ENCODE assay signal across 8 mouse cellular contexts in genomic region chr5:30466315-30466714, GRCm38 (mm10). TPM values are rescaled to one million over a fixed set of nuclear protein-coding genes. Genes with fewer than 3 reads are reported as not detected.
DNase-seq lines count a peak whose midpoint lies in the region; ATAC-seq lines count a peak whose summit lies in the region.
"Had no signal": no experiment of that assay in that cellular context is flagged by ENCODE, and none has a peak within 500 bp of the region (broad histone marks: within the 10 kb centered on the region; RNA-seq: fewer than 3 reads in every experiment).

No protein-coding gene starts in this region.

- ATAC-seq in liver, embryonic 11.5 days (replicated peaks; ENCODE audit: low FRiP score), result no peak
- ATAC-seq in liver, embryonic 12.5 days, result no peak
- 0 out of 2 replicates have a peak, but pooled peaks have one; percentile 6 for ATAC-seq in embryonic facial prominence, embryonic 14.5 days (ENCODE audit: low read depth)
- ATAC-seq in hindbrain, embryonic 15.5 days (ENCODE audit: low FRiP score, low read depth), result 0 out of 2 replicates have a peak, but pooled peaks have one; percentile 32
- no peak for ATAC-seq in neural tube, embryonic 12.5 days (ENCODE audit: low FRiP score, low read depth)

- no peak overlapping the region for H3K4me3 ChIP-seq in liver, embryonic 11.5 days (ENCODE audit: low read depth, low read length)
- H3K4me3 ChIP-seq in liver, embryonic 12.5 days, result no peak overlapping the region
- H3K4me3 ChIP-seq in embryonic facial prominence, embryonic 14.5 days (ENCODE audit: low read depth, low read length), result peak overlapping the region; percentile 4; the same call in 1 of the 2 replicates
- H3K4me3 ChIP-seq in hindbrain, embryonic 15.5 days, result peak overlapping the region; percentile 30
- peak overlapping the region; percentile 7 for H3K4me3 ChIP-seq in neural tube, embryonic 12.5 days

- WGBS in liver, embryonic 11.5 days, result 40% methylated on average over 9 of the region's 9 CpGs
- WGBS in liver, embryonic 12.5 days (ENCODE audit: insufficient replicate concordance), result 44% methylated on average over 9 of the region's 9 CpGs
- WGBS in embryonic facial prominence, embryonic 14.5 days, result 32% methylated on average over 9 of the region's 9 CpGs
- 28% methylated on average over 9 of the region's 9 CpGs for WGBS in hindbrain, embryonic 15.5 days
- WGBS in neural tube, embryonic 12.5 days, result 43% methylated on average over 9 of the region's 9 CpGs

- no peaks in the 10 kb centered on the region for H3K36me3 ChIP-seq in liver, embryonic 11.5 days (ENCODE audit: control insufficient read depth, insufficient read depth, low read length)
- H3K36me3 ChIP-seq in liver, embryonic 12.5 days, result no peaks in the 10 kb centered on the region
- H3K36me3 ChIP-seq in embryonic facial prominence, embryonic 14.5 days (ENCODE audit: control insufficient read depth, insufficient read depth, low read length), result no peaks in the 10 kb centered on the region
- no peaks in the 10 kb centered on the region for H3K36me3 ChIP-seq in hindbrain, embryonic 15.5 days
- H3K36me3 ChIP-seq in neural tube, embryonic 12.5 days, result no peaks in the 10 kb centered on the region

- no peak for DNase-seq in liver, embryonic 11.5 days (ENCODE audit: low spot score)
- peak; percentile 26 for DNase-seq in embryonic facial prominence, embryonic 14.5 days (ENCODE audit: low spot score)
- DNase-seq in gastrocnemius, postnatal 4 days (ENCODE audit: low spot score in 2 of 2), result no peak
- no peak for DNase-seq in cerebellum, adult 9-11 months

- H3K4me1 ChIP-seq in liver, embryonic 11.5 days (replicated peaks; ENCODE audit: control insufficient read depth, insufficient read depth, low read length), result no peaks in the 10 kb centered on the region
- no peaks in the 10 kb centered on the region for H3K4me1 ChIP-seq in liver, embryonic 12.5 days
- H3K4me1 ChIP-seq in embryonic facial prominence, embryonic 14.5 days (ENCODE audit: control insufficient read depth, insufficient read depth, low read length), result peaks cover 19% of the 10 kb centered on the region
- H3K4me1 ChIP-seq in hindbrain, embryonic 15.5 days (replicated peaks), result peaks cover 36% of the 10 kb centered on the region
- peaks cover 19% of the 10 kb centered on the region for H3K4me1 ChIP-seq in neural tube, embryonic 12.5 days

- H3K9me3 ChIP-seq in liver, embryonic 11.5 days (ENCODE audit: control insufficient read depth, low read length), result no peaks in the 10 kb centered on the region
- no peaks in the 10 kb centered on the region for H3K9me3 ChIP-seq in liver, embryonic 12.5 days (replicated peaks)
- no peaks in the 10 kb centered on the region for H3K9me3 ChIP-seq in embryonic facial prominence, embryonic 14.5 days (ENCODE audit: control insufficient read depth, low read length)
- H3K9me3 ChIP-seq in hindbrain, embryonic 15.5 days, result no peaks in the 10 kb centered on the region
- H3K9me3 ChIP-seq in neural tube, embryonic 12.5 days, result no peaks in the 10 kb centered on the region

- peak overlapping the region; percentile 16; the same call in 1 of the 2 replicates for H3K4me2 ChIP-seq in liver, embryonic 11.5 days
- H3K4me2 ChIP-seq in liver, embryonic 12.5 days, result no peak overlapping the region
- H3K4me2 ChIP-seq in embryonic facial prominence, embryonic 14.5 days (ENCODE audit: low read depth, low read length), result peak overlapping the region; percentile 43
- peak overlapping the region; percentile 64 for H3K4me2 ChIP-seq in hindbrain, embryonic 15.5 days
- peak overlapping the region; percentile 56 for H3K4me2 ChIP-seq in neural tube, embryonic 12.5 days (replicated peaks)

- no peak overlapping the region for H3K9ac ChIP-seq in liver, embryonic 11.5 days (ENCODE audit: low read depth, low read length)
- no peak overlapping the region for H3K9ac ChIP-seq in liver, embryonic 12.5 days
- peak overlapping the region; percentile 10; the same call in 1 of the 2 replicates for H3K9ac ChIP-seq in embryonic facial prominence, embryonic 14.5 days (ENCODE audit: low read depth, low read length)
- H3K9ac ChIP-seq in hindbrain, embryonic 15.5 days, result peak overlapping the region; percentile 26; the same call in 1 of the 2 replicates
- no peak overlapping the region for H3K9ac ChIP-seq in neural tube, embryonic 12.5 days

- peaks cover 46% of the 10 kb centered on the region for H3K27me3 ChIP-seq in liver, embryonic 11.5 days (replicated peaks; ENCODE audit: control insufficient read depth, insufficient read depth, low read length)
- peaks cover 65% of the 10 kb centered on the region for H3K27me3 ChIP-seq in liver, embryonic 12.5 days (replicated peaks)
- H3K27me3 ChIP-seq in embryonic facial prominence, embryonic 14.5 days (replicated peaks; ENCODE audit: control insufficient read depth, insufficient read depth, low read length), result peaks cover 23% of the 10 kb centered on the region
- H3K27me3 ChIP-seq in hindbrain, embryonic 15.5 days, result 0 out of 2 replicates have a peak, but pooled peaks cover 5% of the 10 kb centered on the region
- H3K27me3 ChIP-seq in neural tube, embryonic 12.5 days (replicated peaks), result peaks cover 20% of the 10 kb centered on the region

- H3K27ac ChIP-seq in liver, embryonic 11.5 days (ENCODE audit: low read depth, low read length), result no peak overlapping the region
- H3K27ac ChIP-seq in liver, embryonic 12.5 days, result no peak overlapping the region
- no peak overlapping the region for H3K27ac ChIP-seq in embryonic facial prominence, embryonic 14.5 days (replicated peaks; ENCODE audit: low read depth, low read length)
- 0 out of 2 replicates have a peak overlapping the region, but pooled peaks have one; percentile 16 for H3K27ac ChIP-seq in hindbrain, embryonic 15.5 days (replicated peaks)
- no peak overlapping the region for H3K27ac ChIP-seq in neural tube, embryonic 12.5 days

RNA-seq across cellular contexts. Expression of gene 1700001C02Rik, which starts 0.5 kb away (rescaled TPM):
- not detected in 2 replicates for polyA plus RNA-seq in liver, embryonic 11.5 days (2014; fragmentation: Nextera tagmentation; extraction: Ambion mirVana)
- polyA plus RNA-seq in liver, embryonic 12.5 days (2016; fragmentation: Nextera tagmentation; extraction: Ambion mirVana), result not detected in 2 replicates
- polyA plus RNA-seq in embryonic facial prominence, embryonic 14.5 days (2014; fragmentation: Nextera tagmentation; extraction: Ambion mirVana), result 1.00 and 5.9 TPM in 2 replicates
- polyA plus RNA-seq in hindbrain, embryonic 15.5 days (2015; fragmentation: Nextera tagmentation; extraction: Ambion mirVana), result 1.5 and 1.6 TPM in 2 replicates
- not detected in 2 replicates for polyA plus RNA-seq in neural tube, embryonic 12.5 days (2016; fragmentation: Nextera tagmentation; extraction: Ambion mirVana)
- total RNA-seq in gastrocnemius, postnatal 4 days (2021), result not detected
- total RNA-seq: liver, adult 2 months had no signal
- polyA plus RNA-seq: liver, adult 2 months had no signal

RNA-seq across cellular contexts. Expression of gene Otof, which starts 4.6 kb away (rescaled TPM):
- polyA plus RNA-seq in liver, embryonic 11.5 days (2014; fragmentation: Nextera tagmentation; extraction: Ambion mirVana), result 0.05 and 0.18 TPM in 2 replicates
- 0.02 TPM in 1 of 2 replicates, not detected in the other for polyA plus RNA-seq in liver, embryonic 12.5 days (2016; fragmentation: Nextera tagmentation; extraction: Ambion mirVana)
- 0.47 and 0.54 TPM in 2 replicates for polyA plus RNA-seq in embryonic facial prominence, embryonic 14.5 days (2014; fragmentation: Nextera tagmentation; extraction: Ambion mirVana)
- polyA plus RNA-seq in hindbrain, embryonic 15.5 days (2015; fragmentation: Nextera tagmentation; extraction: Ambion mirVana), result 6.8 and 7.9 TPM in 2 replicates
- polyA plus RNA-seq in neural tube, embryonic 12.5 days (2016; fragmentation: Nextera tagmentation; extraction: Ambion mirVana), result 0.20 and 0.28 TPM in 2 replicates
- total RNA-seq in gastrocnemius, postnatal 4 days (2021), result 1 to 10 TPM; 1.2 to 1.7 TPM
- total RNA-seq: liver, adult 2 months had no signal

Comparison
In these comparisons a context has a peak if more than half of its experiments do, and no peak if none do; other contexts are left out.
1. ATAC-seq: peak in embryonic facial prominence, embryonic 14.5 days (single experiment) and hindbrain, embryonic 15.5 days (single experiment); none in liver, embryonic 11.5 days (single experiment), liver, embryonic 12.5 days (single experiment) and neural tube, embryonic 12.5 days (single experiment).
2. H3K4me3 ChIP-seq: peak in embryonic facial prominence, embryonic 14.5 days (single experiment), hindbrain, embryonic 15.5 days (single experiment) and neural tube, embryonic 12.5 days (single experiment); none in liver, embryonic 11.5 days (single experiment) and liver, embryonic 12.5 days (single experiment).
3. H3K9ac ChIP-seq: peak in embryonic facial prominence, embryonic 14.5 days (single experiment) and hindbrain, embryonic 15.5 days (single experiment); none in liver, embryonic 11.5 days (single experiment), liver, embryonic 12.5 days (single experiment) and neural tube, embryonic 12.5 days (single experiment).